Mouse (Mus musculus): ENCODE measurements around the gene Gimap8. TPM values are rescaled to one million over a fixed set of nuclear protein-coding genes. Genes with fewer than 3 reads are reported as not detected.

Gimap8 gene
- total and polyA plus RNA-seq, 3 experiments = not detected

DNA sequence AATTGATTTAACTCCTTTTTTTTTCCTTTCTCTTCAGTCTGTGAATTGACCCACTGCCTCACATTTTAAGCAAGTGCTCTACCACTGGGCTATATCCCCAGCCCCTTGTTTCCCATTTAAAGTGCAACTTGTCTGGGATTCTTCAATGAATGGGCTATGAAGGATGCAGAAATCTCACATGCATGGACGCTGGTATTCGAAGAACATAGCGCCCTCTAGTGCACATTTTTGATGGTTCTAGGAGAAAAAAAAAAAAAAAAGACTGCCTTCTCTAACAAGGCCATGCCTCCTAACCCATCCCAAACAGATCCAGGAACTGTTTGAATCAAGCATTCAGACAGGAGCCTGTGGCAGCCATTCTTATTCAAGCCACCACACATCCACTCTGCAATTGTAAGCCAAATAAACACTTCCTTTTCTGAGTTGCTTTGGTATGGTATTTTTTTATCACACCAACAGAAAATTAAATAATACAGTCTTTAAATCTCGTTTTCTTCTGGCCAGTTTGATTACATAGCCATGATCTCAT lies 4.2 kb upstream of the Gimap8 start:
- TF ChIP-seq CTCF (IDR thresholded peaks at IDR 0.05 in 2 of 3, conservative IDR thresholded peaks at IDR 0.05 in 1 of 3; ENCODE audit: control insufficient read depth in 1 of 3, insufficient read depth in 1 of 3, low read depth in 2 of 3, low read length in 3 of 3, poor library complexity in 1 of 3, severe bottlenecking in 1 of 3) (peak; percentile 6 to 53 (median 25); a peak in 2 of 6 replicates), SMC3 (IDR thresholded peaks at IDR 0.05; ENCODE audit: low read depth, low read length) (peak; percentile 52), RAD21 (IDR thresholded peaks at IDR 0.05; ENCODE audit: low read depth, low read length) (peak; percentile 37), ZNF384 (IDR thresholded peaks at IDR 0.05; ENCODE audit: low read depth, low read length) (peak; percentile 94), POLR2AphosphoS2 (IDR thresholded peaks at IDR 0.05; ENCODE audit: low read length) (no peak)
- Histone ChIP-seq H3K4me1 (ENCODE audit: control insufficient read depth in 1 of 2, insufficient read depth in 2 of 2, low read length in 2 of 2) (no peaks in the 10 kb centered on the region), H3K79me2 (ENCODE audit: control insufficient read depth, insufficient read depth, low read length, poor library complexity) (no peaks in the 10 kb centered on the region), H3K4me3 (ENCODE audit: control insufficient read depth in 1 of 2, insufficient read depth in 1 of 2, low read depth in 2 of 2, low read length in 2 of 2) (no peak overlapping the region), H3K27me3 (ENCODE audit: control insufficient read depth in 1 of 2, insufficient read depth in 2 of 2, low read length in 2 of 2) (no peaks in the 10 kb centered on the region), H3K27ac (ENCODE audit: control insufficient read depth, low read depth, low read length) (no peak overlapping the region), H3K9me3 (replicated peaks; ENCODE audit: insufficient read depth, low read length) (no peaks in the 10 kb centered on the region), H3K36me3 (ENCODE audit: control insufficient read depth in 1 of 2, insufficient read depth in 2 of 2, low read length in 2 of 2) (no peaks in the 10 kb centered on the region), H3K9ac (ENCODE audit: control insufficient read depth, low read depth, low read length, poor library complexity, severe bottlenecking) (no peak overlapping the region)
- DNase-seq (ENCODE audit: low read depth, low spot score) = peak; percentile 35

DNA sequence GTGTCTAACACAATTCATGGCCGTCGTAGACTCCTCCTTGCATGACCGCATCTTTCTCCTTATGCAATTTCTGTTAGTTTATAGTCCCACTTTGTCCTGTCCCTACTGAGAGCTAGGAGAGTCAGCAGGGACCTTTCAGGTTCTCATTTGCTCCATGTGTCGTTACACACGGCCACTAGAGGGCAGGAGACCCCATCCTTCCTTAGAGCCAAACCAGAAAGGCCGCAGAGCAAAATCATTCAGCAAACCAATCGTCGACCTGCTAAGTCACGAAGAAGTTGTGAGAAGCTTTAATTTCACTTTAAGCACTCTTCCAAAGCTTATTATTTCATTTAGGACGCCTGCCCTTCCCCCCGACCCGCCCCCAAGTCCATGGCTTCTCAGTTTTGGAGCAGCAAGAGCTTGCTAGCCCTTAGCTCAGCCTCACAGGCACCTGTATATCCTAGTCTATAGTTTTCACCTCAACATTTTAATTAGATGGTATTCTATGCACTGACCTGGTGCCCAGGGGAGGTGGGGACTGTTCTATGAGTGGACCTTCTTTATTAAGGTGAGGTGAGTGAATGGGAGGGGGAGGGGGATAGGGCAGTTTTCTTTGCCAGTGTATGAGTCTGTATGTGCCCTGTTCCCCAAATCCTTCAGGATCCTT lies 1.2 kb upstream of the Gimap8 start:
- Histone ChIP-seq H3K36me3 (ENCODE audit: control insufficient read depth in 1 of 2, insufficient read depth in 2 of 2, low read length in 2 of 2) (no peaks in the 10 kb centered on the region), H3K4me1 (ENCODE audit: control insufficient read depth in 1 of 2, insufficient read depth in 2 of 2, low read length in 2 of 2) (no peaks in the 10 kb centered on the region), H3K27me3 (ENCODE audit: control insufficient read depth in 1 of 2, insufficient read depth in 2 of 2, low read length in 2 of 2) (no peaks in the 10 kb centered on the region), H3K79me2 (ENCODE audit: control insufficient read depth, insufficient read depth, low read length, poor library complexity) (no peaks in the 10 kb centered on the region), H3K9ac (ENCODE audit: control insufficient read depth, low read depth, low read length, poor library complexity, severe bottlenecking) (no peak overlapping the region), H3K9me3 (replicated peaks; ENCODE audit: insufficient read depth, low read length) (no peaks in the 10 kb centered on the region), H3K27ac (ENCODE audit: control insufficient read depth, low read depth, low read length) (no peak overlapping the region), H3K4me3 (ENCODE audit: control insufficient read depth in 1 of 2, insufficient read depth in 1 of 2, low read depth in 2 of 2, low read length in 2 of 2) (no peak overlapping the region)
- TF ChIP-seq BHLHE40 (IDR thresholded peaks at IDR 0.05; ENCODE audit: borderline replicate concordance, low read depth, low read length) (no peak), RAD21 (IDR thresholded peaks at IDR 0.05; ENCODE audit: low read depth, low read length) (peak; percentile 65), NELFE (IDR thresholded peaks at IDR 0.05; ENCODE audit: low read depth, low read length) (no peak), CTCF (IDR thresholded peaks at IDR 0.05 in 2 of 3, conservative IDR thresholded peaks at IDR 0.05 in 1 of 3; ENCODE audit: control insufficient read depth in 1 of 3, insufficient read depth in 1 of 3, low read depth in 2 of 3, low read length in 3 of 3, poor library complexity in 1 of 3, severe bottlenecking in 1 of 3) (peak; percentile 50 to 79 (median 72)), SMC3 (IDR thresholded peaks at IDR 0.05; ENCODE audit: low read depth, low read length) (peak; percentile 64), ZC3H11A (IDR thresholded peaks at IDR 0.05; ENCODE audit: low read depth, low read length) (peak; percentile 26; the same call in 1 of the 2 replicates)
- DNase-seq (ENCODE audit: low read depth, low spot score) = peak; percentile 56

DNA sequence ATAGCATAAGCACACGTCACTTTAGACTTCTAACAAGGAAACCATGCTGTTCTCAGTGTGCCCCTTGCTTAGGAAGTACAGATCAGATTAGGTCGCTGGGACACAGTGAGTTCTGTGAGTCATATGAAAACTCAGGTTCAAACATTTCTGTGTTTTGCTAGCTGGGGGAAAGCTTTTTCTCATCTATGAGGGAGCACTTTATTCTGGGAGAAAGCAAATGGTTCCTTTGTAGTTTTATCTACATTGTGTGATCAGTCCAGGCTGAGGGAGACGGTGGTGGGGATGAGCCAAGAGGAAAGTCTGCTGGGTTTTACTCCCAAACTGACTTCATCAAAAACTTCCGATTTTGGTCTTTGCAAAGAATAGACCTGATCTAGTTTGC lies 734 bp upstream of the Gimap8 start:
- no peaks in the 10 kb centered on the region for H3K27me3 ChIP-seq (ENCODE audit: control insufficient read depth in 1 of 2, insufficient read depth in 2 of 2, low read length in 2 of 2)
- no peaks in the 10 kb centered on the region for H3K9me3 ChIP-seq (replicated peaks; ENCODE audit: insufficient read depth, low read length)
- no peak overlapping the region for H3K9ac ChIP-seq (ENCODE audit: control insufficient read depth, low read depth, low read length, poor library complexity, severe bottlenecking)
- H3K4me3 ChIP-seq (ENCODE audit: control insufficient read depth in 1 of 2, insufficient read depth in 1 of 2, low read depth in 2 of 2, low read length in 2 of 2) = no peak overlapping the region
- no peak for TF ChIP-seq RCOR1 (IDR thresholded peaks at IDR 0.05; ENCODE audit: low read depth, low read length)
- TF ChIP-seq USF1 (IDR thresholded peaks at IDR 0.05; ENCODE audit: low read depth, low read length) = no peak
- no peak for TF ChIP-seq TBP (IDR thresholded peaks at IDR 0.05; ENCODE audit: low read depth, low read length)
- no peak for TF ChIP-seq USF2 (IDR thresholded peaks at IDR 0.05; ENCODE audit: borderline replicate concordance in 1 of 2, insufficient read depth in 1 of 2, low read depth in 1 of 2, low read length in 2 of 2)
- no peak for TF ChIP-seq JUND (IDR thresholded peaks at IDR 0.05; ENCODE audit: low read depth, low read length)
- no peak for TF ChIP-seq MYB (IDR thresholded peaks at IDR 0.05; ENCODE audit: low read depth, low read length)
- peak; percentile 3 for DNase-seq (ENCODE audit: low read depth, low spot score)
- no peaks in the 10 kb centered on the region for H3K4me1 ChIP-seq (ENCODE audit: control insufficient read depth in 1 of 2, insufficient read depth in 2 of 2, low read length in 2 of 2)
- no peak overlapping the region for H3K27ac ChIP-seq (ENCODE audit: control insufficient read depth, low read depth, low read length)
- no peaks in the 10 kb centered on the region for H3K79me2 ChIP-seq (ENCODE audit: control insufficient read depth, insufficient read depth, low read length, poor library complexity)
- H3K36me3 ChIP-seq (ENCODE audit: control insufficient read depth in 1 of 2, insufficient read depth in 2 of 2, low read length in 2 of 2) = no peaks in the 10 kb centered on the region
